ENCODE assay signal across 9 mouse cellular contexts in genomic region chr11:120279335-120279734, GRCm38 (mm10). TPM values are rescaled to one million over a fixed set of nuclear protein-coding genes. Genes with fewer than 3 reads are reported as not detected.
A peak's percentile ranks its signal among the peaks of the same experiment; 100 is the strongest.
DNase-seq lines count a peak whose midpoint lies in the region; ATAC-seq lines count a peak whose summit lies in the region.
"Had no signal": no experiment of that assay in that cellular context is flagged by ENCODE, and none has a peak within 500 bp of the region (broad histone marks: within the 10 kb centered on the region; RNA-seq: fewer than 3 reads in every experiment).

No protein-coding gene starts in this region.

- no peak for DNase-seq in frontal cortex, postnatal 10 days (ENCODE audit: low spot score in 2 of 2)
- no peak for DNase-seq in midbrain, embryonic 10.5 days (ENCODE audit: low spot score)
- DNase-seq in left cerebral cortex, postnatal 36 days (ENCODE audit: low spot score in 2 of 2) = peak; percentile 45 to 67
- DNase-seq in right cerebral cortex, postnatal 10 days (ENCODE audit: low spot score in 2 of 2) = peak; percentile 72 to 74
- no peak for DNase-seq in retina, postnatal 1 day
- DNase-seq in cerebellum, adult 8-10 months = no peak

- H3K4me3 ChIP-seq in midbrain, embryonic 10.5 days = no peak overlapping the region
- H3K4me3 ChIP-seq in midbrain, embryonic 16.5 days (ENCODE audit: low read depth, low read length) = no peak overlapping the region
- H3K4me3 ChIP-seq: stomach, embryonic 15.5 days had no signal

- H3K9me3 ChIP-seq in midbrain, embryonic 10.5 days (replicated peaks) = no peaks in the 10 kb centered on the region
- no peaks in the 10 kb centered on the region for H3K9me3 ChIP-seq in midbrain, embryonic 16.5 days (replicated peaks; ENCODE audit: control insufficient read depth, low read length, poor library complexity, severe bottlenecking)
- H3K9me3 ChIP-seq: stomach, embryonic 15.5 days had no signal

- WGBS in midbrain, embryonic 10.5 days = 92% methylated on average over 11 of the region's 11 CpGs
- WGBS in midbrain, embryonic 16.5 days = 77% methylated on average over 11 of the region's 11 CpGs

- peaks cover 100% of the 10 kb centered on the region for H3K36me3 ChIP-seq in midbrain, embryonic 10.5 days
- H3K36me3 ChIP-seq in midbrain, embryonic 16.5 days (ENCODE audit: control insufficient read depth, insufficient read depth, low read length) = peaks cover 60% of the 10 kb centered on the region

- peak; percentile 62; the same call in 1 of the 2 replicates for ATAC-seq in frontal cortex, adult (ENCODE audit: low TSS enrichment)
- ATAC-seq in midbrain, embryonic 16.5 days = no peak

- H3K9ac ChIP-seq in midbrain, embryonic 16.5 days (ENCODE audit: low read depth, low read length) = no peak overlapping the region
- H3K9ac ChIP-seq: stomach, embryonic 15.5 days had no signal

- no peaks in the 10 kb centered on the region for H3K27me3 ChIP-seq in midbrain, embryonic 10.5 days (ENCODE audit: low read depth, poor library complexity, severe bottlenecking)
- no peaks in the 10 kb centered on the region for H3K27me3 ChIP-seq in midbrain, embryonic 16.5 days (ENCODE audit: control insufficient read depth, insufficient read depth, low read depth, low read length)
- H3K27me3 ChIP-seq: stomach, embryonic 15.5 days had no signal

- H3K27ac ChIP-seq in midbrain, embryonic 10.5 days (replicated peaks) = peak overlapping the region; percentile 74
- no peak overlapping the region for H3K27ac ChIP-seq in midbrain, embryonic 16.5 days (ENCODE audit: low read length)
- H3K27ac ChIP-seq: stomach, embryonic 15.5 days had no signal

- intact Hi-C loops in left cerebral cortex, postnatal 36 days (cut with DNase I) = no loop called here

- H3K4me2 ChIP-seq in midbrain, embryonic 16.5 days (ENCODE audit: low read length) = no peak overlapping the region
- H3K4me2 ChIP-seq: stomach, embryonic 15.5 days had no signal

- H3K4me1 ChIP-seq in midbrain, embryonic 10.5 days = peaks cover 31% of the 10 kb centered on the region
- H3K4me1 ChIP-seq in midbrain, embryonic 16.5 days (ENCODE audit: control insufficient read depth, insufficient read depth, low read length) = peaks cover 17% of the 10 kb centered on the region

RNA-seq across cellular contexts. Expression of gene Bahcc1, which starts 46.6 kb away (rescaled TPM):
- polyA plus RNA-seq in midbrain, embryonic 10.5 days (2016; fragmentation: Nextera tagmentation; extraction: Ambion mirVana) = 14.3 and 16.6 TPM in 2 replicates
- 9.7 and 13.7 TPM in 2 replicates for polyA plus RNA-seq in midbrain, embryonic 16.5 days (2015; fragmentation: Nextera tagmentation; extraction: Ambion mirVana)
- 10 to 100 TPM; 15.3 to 20.9 TPM for total RNA-seq in left cerebral cortex, postnatal 36 days (2021)

Comparison
In these comparisons a context has a peak if more than half of its experiments do, and no peak if none do; other contexts are left out.
1. DNase-seq: peak in left cerebral cortex, postnatal 36 days (2 of 2) and right cerebral cortex, postnatal 10 days (2 of 2); none in frontal cortex, postnatal 10 days (0 of 2), midbrain, embryonic 10.5 days (single experiment), retina, postnatal 1 day (single experiment) and cerebellum, adult 8-10 months (single experiment).